Mouse (Mus musculus): ENCODE results near the gene Wipi2.

DNA sequence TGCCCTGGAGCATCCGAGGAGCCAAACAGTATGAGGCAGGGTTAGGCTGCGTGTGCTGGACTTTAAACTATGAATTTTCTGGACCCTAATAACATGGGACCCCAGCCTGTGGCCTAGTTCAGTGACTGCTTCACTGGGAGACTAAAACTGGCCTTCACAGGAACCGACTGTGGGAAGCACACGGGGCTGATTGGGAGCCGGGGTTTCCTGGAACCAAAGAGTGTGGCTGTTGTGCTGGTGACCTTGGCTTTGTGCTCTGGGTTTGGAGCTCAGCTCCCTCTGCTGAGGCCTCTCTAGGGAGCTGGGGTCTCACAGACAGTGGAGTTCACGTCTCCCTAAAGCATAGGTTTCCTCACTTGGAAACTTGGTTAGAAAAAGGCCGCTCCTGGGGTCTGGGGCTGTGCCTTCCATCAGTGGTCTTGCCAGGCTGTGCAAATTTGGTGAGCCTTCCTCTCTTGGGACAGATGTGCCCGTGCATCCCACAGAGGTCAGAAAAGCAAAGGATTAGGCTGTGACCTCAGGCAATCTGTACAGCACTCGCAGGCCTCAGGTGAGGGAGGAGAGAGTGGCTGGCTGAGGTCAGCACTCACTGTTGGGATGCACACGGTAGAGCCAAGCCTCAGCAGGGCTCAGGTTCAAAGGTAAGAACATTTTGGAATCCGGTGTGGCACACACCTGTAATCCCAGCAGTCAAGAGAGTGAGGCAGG, 41.2 kb downstream of the Wipi2 start:
- no peak for TF ChIP-seq CTCF (IDR thresholded peaks at IDR 0.05; ENCODE audit: low read depth)
- no peak for TF ChIP-seq EP300 (optimal IDR thresholded peaks at IDR 0.05)

Measured in stomach, postnatal 0 days (tissue).